Mouse (Mus musculus) C2C12 (cell line): ENCODE measurements at regions not wholly inside any gene's neighbourhood (a gene's known extent, or its start where the extent isn't known, plus 50 kb on each side); places are given as distances from the start of the nearest gene placed in this dataset.

Experiments
- CTCF ChIP-seq: IDR thresholded peaks from one replicate; pipeline ENCODE4 v1.5.1; 2011; ENCODE audit not compliant: control insufficient read depth, insufficient read depth, insufficient read length
- MYOD1 ChIP-seq: IDR thresholded peaks from one replicate; pipeline ENCODE4 v1.6.1; 2011; ENCODE audit warnings: low read depth; ENCODE audit not compliant: control insufficient read depth, insufficient read length

DNA sequence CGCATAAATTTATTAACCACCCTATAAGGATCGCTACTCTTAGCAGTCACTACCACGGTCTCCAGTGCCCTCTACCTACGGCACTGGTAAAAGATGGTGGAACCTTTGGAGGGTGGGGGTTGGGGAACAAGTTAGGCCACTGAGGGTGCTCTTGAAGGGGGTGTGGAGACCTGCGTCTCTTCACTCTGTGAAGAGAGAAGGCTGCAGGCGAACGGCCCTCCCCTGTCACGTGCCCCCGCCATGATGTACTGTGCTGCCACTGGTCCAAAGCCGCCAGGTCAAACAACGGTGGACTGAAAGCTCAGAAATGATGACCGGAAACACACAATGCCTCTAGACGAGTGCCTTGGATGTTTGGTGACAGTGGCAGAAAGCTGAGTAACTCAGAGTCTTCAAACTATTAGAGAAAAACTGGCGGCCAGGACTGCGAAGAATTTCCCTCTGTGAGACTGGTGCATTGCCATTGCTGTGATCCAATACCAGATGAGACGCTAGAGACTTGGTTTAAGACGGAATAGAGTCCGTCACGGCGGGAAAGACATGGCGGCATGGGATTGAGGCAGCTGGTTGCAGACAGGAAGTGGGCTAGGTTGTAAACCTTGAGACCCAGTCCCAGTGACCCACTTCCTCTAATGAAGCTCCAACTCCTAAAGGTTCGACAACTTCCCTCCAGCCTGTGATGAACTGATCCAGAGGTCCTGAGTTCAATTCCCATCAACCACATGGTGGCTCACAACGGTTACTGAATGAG lies 130.2 kb downstream of the Spata18 start:
- TF ChIP-seq CTCF (no peak), MYOD1 (no peak)
